Mouse (Mus musculus) T-cell, adult 66 days (primary cell): ENCODE measurements around the gene Fance. TPM values are rescaled to one million over a fixed set of nuclear protein-coding genes. Genes with fewer than 3 reads are reported as not detected.

ENCODE experiments used
- total RNA-seq, 2 experiments: library from RNA; stranded (reverse); gene quantifications; 3 replicates in 1 of 2; 4 replicates in 1 of 2; pipeline ENCODE4 v1.2.4; 2023

Gene Fance
- total RNA-seq, result 10 to 100 TPM; 30.9 to 33.8 TPM

GRCm38 (mm10) chr17:28313212-28313879 lies at the start of gene Fance:
Fance (plus strand) TSS chr17:28313519.

GRCm38 (mm10) chr17:28328366-28328928 lies 15.1 kb downstream of the Fance start, which contains the start of gene Rpl10a:
Rpl10a (plus strand) TSS chr17:28328471.

GRCm38 (mm10) chr17:28350466-28351352 lies 37.4 kb downstream of the Fance start, which contains the start of gene Tead3:
Tead3 (minus strand) TSS chr17:28350817.

GRCm38 (mm10) chr17:28365122-28365521 lies 51.8 kb downstream of the Fance start, which contains the start of gene Tulp1:
Tulp1 (minus strand) TSS chr17:28365222.

Other genes with a start within 250 kb of the Fance start
- 1 to 10 TPM; 1.6 to 1.9 TPM for gene Tcp11, start 232.9 kb upstream of the Fance start, total RNA-seq
- not detected for gene Scube3, start 171.4 kb upstream of the Fance start, total RNA-seq
- 10 to 100 TPM; 14.2 to 21.3 TPM for gene Zfp523, start 136.4 kb upstream of the Fance start, total RNA-seq
- 100 to 1,000 TPM; 159 to 184 TPM for gene Def6, start 105.7 kb upstream of the Fance start, total RNA-seq
- 10 to 100 TPM; 29.7 to 30.2 TPM for gene Ppard, start 80.8 kb upstream of the Fance start, total RNA-seq
- 1,000 to 10,000 TPM; 2,031 to 2,062 TPM for gene Rpl10a, start 15.0 kb downstream of the Fance start, total RNA-seq
- not detected for gene Tead3, start 37.3 kb downstream of the Fance start, total RNA-seq
- under 1 TPM; 0.47 TPM for gene Tulp1, start 51.7 kb downstream of the Fance start, total RNA-seq
- 10 to 100 TPM; 42.4 to 46.5 TPM for gene Fkbp5, start 204.0 kb downstream of the Fance start, total RNA-seq
- gene Armc12, start 217.3 kb downstream of the Fance start, total RNA-seq, result under 1 TPM in 1 of 2 experiments, not detected in 1; 0.58 TPM
- gene Clpsl2, start 235.9 kb downstream of the Fance start, total RNA-seq, result not detected
- gene Clps, start 247.2 kb downstream of the Fance start, total RNA-seq, result not detected